Mouse (Mus musculus): ENCODE data around the gene Tmem41b.

Tmem41b gene

DNA sequence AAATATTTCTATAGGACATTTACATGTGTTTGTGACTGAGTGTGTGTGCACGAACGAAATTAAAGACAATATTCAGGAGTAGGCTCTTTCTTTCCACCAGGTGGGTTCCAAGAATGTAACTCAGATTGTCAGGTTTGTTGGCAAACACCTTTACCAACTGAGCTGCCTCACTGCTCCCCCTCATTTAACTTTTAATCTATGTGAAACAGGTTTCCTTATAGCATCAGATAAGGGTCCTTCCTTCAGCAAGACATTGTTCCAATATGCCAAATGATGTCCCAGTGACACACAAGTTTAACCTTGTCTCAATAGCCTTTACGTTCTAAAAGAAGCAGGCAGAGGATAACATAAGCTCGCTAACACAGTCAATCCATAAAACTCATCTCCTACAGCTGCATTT is 63.8 kb downstream of the Tmem41b start:
- no peak for DNase-seq (ENCODE audit: extremely low spot score)
